Mouse (Mus musculus): Measurements from ENCODE around the gene Zfp385b.

DNA sequence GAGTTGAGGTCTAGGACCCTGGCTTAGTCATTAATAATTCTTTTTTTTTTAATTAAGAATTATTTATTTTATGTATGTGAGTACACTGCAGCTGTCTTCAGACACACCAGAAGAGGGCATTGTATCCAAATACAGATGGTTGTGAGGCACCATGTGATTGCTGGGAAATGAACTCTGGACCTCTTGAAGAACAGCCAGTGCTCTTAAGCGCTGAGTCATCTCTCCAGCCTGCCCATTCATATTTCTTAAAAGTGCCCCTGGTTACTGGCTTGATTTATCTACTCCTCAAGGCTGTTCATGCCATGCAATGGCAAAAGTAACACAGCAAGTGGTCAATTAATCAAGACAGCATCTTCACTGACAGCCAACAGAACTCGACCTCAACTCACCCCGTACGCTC is 130.8 kb downstream of the Zfp385b start:
- no peak for TF ChIP-seq USF1 (IDR thresholded peaks at IDR 0.05; ENCODE audit: low read depth)
- TF ChIP-seq MYOG (IDR thresholded peaks at IDR 0.05; ENCODE audit: control insufficient read depth in 1 of 3, insufficient read depth in 1 of 3, insufficient read length in 2 of 3, low read depth in 2 of 3): no peak
- TF ChIP-seq SRF (IDR thresholded peaks at IDR 0.05; ENCODE audit: control insufficient read depth, insufficient read length, low read depth): no peak
- no peak for TF ChIP-seq POLR2A (IDR thresholded peaks at IDR 0.05; ENCODE audit: insufficient read length, low read depth)
- TF ChIP-seq MYOD1 (IDR thresholded peaks at IDR 0.05; ENCODE audit: control insufficient read depth in 1 of 3, insufficient read length in 2 of 3, low read depth in 2 of 3): no peak
- no peak for TF ChIP-seq MAX (IDR thresholded peaks at IDR 0.05; ENCODE audit: low read depth)
- no peak for TF ChIP-seq TCF12 (IDR thresholded peaks at IDR 0.05; ENCODE audit: insufficient read depth, poor library complexity, severe bottlenecking)
